Mouse (Mus musculus) kidney, adult 2 months (tissue): ENCODE results near the gene Ggt1.

Experiments used
- CTCF ChIP-seq: fragments of 200-500 bp; conservative IDR thresholded peaks from 2 replicates; pipeline ENCODE4 v1.5.1; 2011; ENCODE audit warnings: low read depth, mild to moderate bottlenecking, control low read depth, low read length, moderate library complexity, mixed read lengths; ENCODE audit not compliant: insufficient read depth, insufficient read length
- POLR2A ChIP-seq: fragments of 200-500 bp; IDR thresholded peaks from one replicate; pipeline ENCODE4 v1.6.1; 2011; ENCODE audit warnings: low read depth, low read length, control low read depth

DNA sequence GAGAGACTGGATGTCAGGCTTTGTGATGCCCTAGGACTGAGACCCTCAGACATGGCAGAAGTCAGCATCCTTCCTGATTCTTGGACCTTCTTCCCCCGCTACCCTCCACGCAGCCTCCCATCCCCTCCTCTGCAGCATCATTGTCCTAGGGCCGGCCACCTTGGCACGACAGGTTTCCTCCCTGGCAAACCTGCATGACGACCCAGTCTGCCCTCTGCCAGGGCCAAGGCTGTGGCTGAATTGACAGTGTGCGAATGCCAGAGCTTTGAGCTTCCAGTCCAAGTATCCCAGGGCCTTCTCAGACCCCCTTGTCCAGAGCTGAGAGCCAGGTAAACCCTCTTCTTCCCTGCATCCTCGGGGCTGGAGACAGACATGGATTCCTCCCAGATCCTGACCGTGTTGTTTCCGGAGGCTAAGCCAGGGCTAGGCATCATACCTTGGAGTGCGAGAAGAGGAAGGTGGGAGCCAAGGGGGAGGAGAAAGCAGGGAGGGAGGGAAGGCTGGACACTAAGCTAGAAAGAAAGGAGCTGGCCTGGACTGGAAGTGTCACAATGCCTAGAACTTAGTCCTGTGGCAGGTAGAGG, at the start of gene Ggt1:
- TF ChIP-seq CTCF (no peak), POLR2A (no peak)
